Mouse (Mus musculus): ENCODE data around the gene Lrrc57. TPM values are rescaled to one million over a fixed set of nuclear protein-coding genes. Genes with fewer than 3 reads are reported as not detected.
A peak's percentile ranks its signal among the peaks of the same experiment; 100 is the strongest.

Gene Lrrc57
- 29.9 and 31.1 TPM in 2 replicates for polyA plus RNA-seq (2015; fragmentation: Nextera tagmentation; extraction: Ambion mirVana)

DNA sequence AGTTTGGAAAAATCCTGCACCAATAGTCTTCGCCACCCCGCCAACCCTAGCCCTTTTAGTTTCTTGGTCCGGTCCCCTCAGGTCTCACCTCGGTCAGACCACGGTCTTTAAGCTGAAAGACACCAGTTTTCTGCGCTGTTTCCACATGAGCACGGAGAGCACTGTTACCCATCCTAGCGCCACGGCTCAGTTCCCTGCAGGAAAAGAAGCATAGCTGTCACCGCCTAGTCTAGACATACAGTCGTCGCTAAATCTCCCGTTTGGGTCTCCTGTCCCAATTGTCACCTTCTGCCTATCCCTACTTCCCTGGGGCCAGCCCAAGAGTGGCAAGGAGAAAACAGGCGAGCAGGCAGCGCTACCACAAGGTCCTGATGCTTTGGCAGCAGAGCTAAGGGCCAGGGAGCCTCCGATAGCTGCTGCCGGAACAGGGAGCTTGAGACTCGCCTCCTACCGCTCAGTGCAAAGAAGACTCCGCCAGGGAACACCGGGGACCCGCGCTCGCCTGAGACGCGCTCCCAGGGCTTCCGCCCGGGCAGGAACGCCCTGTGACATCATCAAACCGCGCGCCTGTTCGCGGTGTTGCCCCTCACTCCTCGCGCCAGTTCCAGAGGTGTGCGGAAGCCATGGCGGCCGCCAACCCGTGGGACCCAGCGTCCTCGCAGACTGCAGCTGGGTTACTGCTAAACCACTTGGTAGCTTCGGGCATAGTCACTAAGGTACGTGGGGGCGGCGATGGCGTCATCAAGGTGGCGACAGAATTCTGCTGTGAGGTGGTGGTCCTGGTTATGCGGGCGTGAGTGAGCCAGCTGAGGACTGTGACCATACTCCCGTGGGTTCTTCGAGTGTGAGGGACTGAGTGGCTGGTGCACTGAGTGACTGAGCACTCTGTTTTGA, at the start of gene Lrrc57, which contains the start of gene Haus2:
Gene Lrrc57, minus strand, starts transcription at position 691 of the 894 bp plus-strand sequence.
Gene Haus2, plus strand, starts transcription at position 554 of the 894 bp plus-strand sequence.
- peaks cover 7% of the 10 kb centered on the region; the same call in 1 of the 2 replicates for H3K36me3 ChIP-seq (ENCODE audit: control insufficient read depth, insufficient read depth, low read length)
- H3K9ac ChIP-seq (ENCODE audit: low read length) = peak within 1 kb of the TSS; percentile 89
- under 1% methylated on average over 52 of the region's 52 CpGs for WGBS
- no peaks in the 10 kb centered on the region for H3K9me3 ChIP-seq (ENCODE audit: control insufficient read depth, low read length)
- ATAC-seq (ENCODE audit: low read depth) = peak; percentile 98
- peaks cover 14% of the 10 kb centered on the region for H3K4me1 ChIP-seq (replicated peaks; ENCODE audit: control insufficient read depth, insufficient read depth, low read length)
- H3K4me2 ChIP-seq (ENCODE audit: low read depth, low read length) = peak within 1 kb of the TSS; percentile 88
- peak within 1 kb of the TSS; percentile 61 for H3K4me3 ChIP-seq (ENCODE audit: low read length)
- no peaks in the 10 kb centered on the region for H3K27me3 ChIP-seq (ENCODE audit: control insufficient read depth, insufficient read depth, low read depth, low read length)
- peak within 1 kb of the TSS; percentile 96 for H3K27ac ChIP-seq (ENCODE audit: low read length)

GRCm38 (mm10) chr2:120658486-120658885, 49.2 kb upstream of the Lrrc57 start:
- Histone ChIP-seq H3K36me3 (ENCODE audit: control insufficient read depth, insufficient read depth, low read length) (no peaks in the 10 kb centered on the region), H3K9me3 (ENCODE audit: control insufficient read depth, low read length) (no peaks in the 10 kb centered on the region), H3K27ac (ENCODE audit: low read length) (no peak overlapping the region), H3K27me3 (ENCODE audit: control insufficient read depth, insufficient read depth, low read depth, low read length) (no peaks in the 10 kb centered on the region), H3K4me2 (ENCODE audit: low read depth, low read length) (no peak overlapping the region), H3K9ac (ENCODE audit: low read length) (no peak overlapping the region), H3K4me3 (ENCODE audit: low read length) (no peak overlapping the region), H3K4me1 (replicated peaks; ENCODE audit: control insufficient read depth, insufficient read depth, low read length) (peaks cover 14% of the 10 kb centered on the region)
- ATAC-seq (ENCODE audit: low read depth) = no peak
- 70% methylated on average over 5 of the region's 5 CpGs for WGBS

GRCm38 (mm10) chr2:120656711-120657110, 47.4 kb upstream of the Lrrc57 start:
- H3K4me2 ChIP-seq (ENCODE audit: low read depth, low read length) = no peak overlapping the region

GRCm38 (mm10) chr2:120655905-120656304, 46.6 kb upstream of the Lrrc57 start:
- Histone ChIP-seq H3K27me3 (ENCODE audit: control insufficient read depth, insufficient read depth, low read depth, low read length) (no peaks in the 10 kb centered on the region), H3K27ac (ENCODE audit: low read length) (no peak overlapping the region), H3K36me3 (ENCODE audit: control insufficient read depth, insufficient read depth, low read length) (no peaks in the 10 kb centered on the region), H3K9me3 (ENCODE audit: control insufficient read depth, low read length) (no peaks in the 10 kb centered on the region), H3K4me3 (ENCODE audit: low read length) (no peak overlapping the region), H3K4me1 (replicated peaks; ENCODE audit: control insufficient read depth, insufficient read depth, low read length) (peaks cover 22% of the 10 kb centered on the region), H3K4me2 (ENCODE audit: low read depth, low read length) (no peak overlapping the region), H3K9ac (ENCODE audit: low read length) (no peak overlapping the region)
- ATAC-seq (ENCODE audit: low read depth) = no peak
- WGBS = 83% methylated on average over 5 of the region's 5 CpGs

More at GRCm38 (mm10) chr2:120656711-120657110, 47.4 kb upstream of the Lrrc57 start:
- no peak for ATAC-seq (ENCODE audit: low read depth)
- no peak overlapping the region for H3K4me3 ChIP-seq (ENCODE audit: low read length)
- H3K36me3 ChIP-seq (ENCODE audit: control insufficient read depth, insufficient read depth, low read length) = no peaks in the 10 kb centered on the region
- no peaks in the 10 kb centered on the region for H3K27me3 ChIP-seq (ENCODE audit: control insufficient read depth, insufficient read depth, low read depth, low read length)
- WGBS = 91% methylated on average over 2 of the region's 2 CpGs
- H3K9ac ChIP-seq (ENCODE audit: low read length) = no peak overlapping the region
- no peak overlapping the region for H3K27ac ChIP-seq (ENCODE audit: low read length)
- H3K4me1 ChIP-seq (replicated peaks; ENCODE audit: control insufficient read depth, insufficient read depth, low read length) = peaks cover 20% of the 10 kb centered on the region
- no peaks in the 10 kb centered on the region for H3K9me3 ChIP-seq (ENCODE audit: control insufficient read depth, low read length)

- Histone ChIP-seq H3K9me3 (ENCODE audit: control insufficient read depth, low read length) (no peaks in the 10 kb centered on the region), H3K4me1 (replicated peaks; ENCODE audit: control insufficient read depth, insufficient read depth, low read length) (peaks cover 12% of the 10 kb centered on the region), H3K4me3 (ENCODE audit: low read length) (no peak overlapping the region), H3K4me2 (ENCODE audit: low read depth, low read length) (no peak overlapping the region), H3K27me3 (ENCODE audit: control insufficient read depth, insufficient read depth, low read depth, low read length) (no peaks in the 10 kb centered on the region), H3K27ac (ENCODE audit: low read length) (no peak overlapping the region), H3K9ac (ENCODE audit: low read length) (no peak overlapping the region), H3K36me3 (ENCODE audit: control insufficient read depth, insufficient read depth, low read length) (no peaks in the 10 kb centered on the region)
- 80% methylated on average over 2 of the region's 2 CpGs for WGBS
- no peak for ATAC-seq (ENCODE audit: low read depth)
These were observed 45.4 kb upstream of the Lrrc57 start for GRCm38 (mm10) chr2:120654693-120655092.

DNA sequence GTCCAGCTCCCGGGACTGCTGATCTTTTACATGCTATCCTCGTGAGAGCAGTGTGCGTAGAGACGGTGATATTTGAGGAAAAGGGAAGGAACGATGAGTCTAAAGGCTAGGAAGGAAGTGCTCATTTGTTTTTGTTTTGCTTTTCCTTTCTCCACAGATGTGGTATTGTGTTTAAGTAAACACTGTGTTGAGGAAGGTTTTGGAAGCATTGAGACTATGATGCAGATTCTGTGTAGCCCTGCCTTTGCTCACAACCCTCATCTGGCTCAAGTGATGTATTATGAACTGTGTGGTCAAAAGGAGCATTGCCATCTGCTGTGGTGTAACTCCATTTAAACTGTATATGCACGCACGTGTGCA, 43.6 kb upstream of the Lrrc57 start:
- no peak overlapping the region for H3K4me2 ChIP-seq (ENCODE audit: low read depth, low read length)
- peak overlapping the region; percentile 81 for H3K27ac ChIP-seq (ENCODE audit: low read length)
- H3K27me3 ChIP-seq (ENCODE audit: control insufficient read depth, insufficient read depth, low read depth, low read length) = no peaks in the 10 kb centered on the region
- H3K4me3 ChIP-seq (ENCODE audit: low read length) = no peak overlapping the region
- peaks cover 12% of the 10 kb centered on the region for H3K4me1 ChIP-seq (replicated peaks; ENCODE audit: control insufficient read depth, insufficient read depth, low read length)
- ATAC-seq (ENCODE audit: low read depth) = peak; percentile 67; the same call in 1 of the 2 replicates
- 56% methylated on average over 7 of the region's 7 CpGs for WGBS
- 0 out of 2 replicates have a peak overlapping the region, but pooled peaks have one; percentile 5 for H3K9ac ChIP-seq (ENCODE audit: low read length)
- no peaks in the 10 kb centered on the region for H3K36me3 ChIP-seq (ENCODE audit: control insufficient read depth, insufficient read depth, low read length)
- no peaks in the 10 kb centered on the region for H3K9me3 ChIP-seq (ENCODE audit: control insufficient read depth, low read length)

DNA sequence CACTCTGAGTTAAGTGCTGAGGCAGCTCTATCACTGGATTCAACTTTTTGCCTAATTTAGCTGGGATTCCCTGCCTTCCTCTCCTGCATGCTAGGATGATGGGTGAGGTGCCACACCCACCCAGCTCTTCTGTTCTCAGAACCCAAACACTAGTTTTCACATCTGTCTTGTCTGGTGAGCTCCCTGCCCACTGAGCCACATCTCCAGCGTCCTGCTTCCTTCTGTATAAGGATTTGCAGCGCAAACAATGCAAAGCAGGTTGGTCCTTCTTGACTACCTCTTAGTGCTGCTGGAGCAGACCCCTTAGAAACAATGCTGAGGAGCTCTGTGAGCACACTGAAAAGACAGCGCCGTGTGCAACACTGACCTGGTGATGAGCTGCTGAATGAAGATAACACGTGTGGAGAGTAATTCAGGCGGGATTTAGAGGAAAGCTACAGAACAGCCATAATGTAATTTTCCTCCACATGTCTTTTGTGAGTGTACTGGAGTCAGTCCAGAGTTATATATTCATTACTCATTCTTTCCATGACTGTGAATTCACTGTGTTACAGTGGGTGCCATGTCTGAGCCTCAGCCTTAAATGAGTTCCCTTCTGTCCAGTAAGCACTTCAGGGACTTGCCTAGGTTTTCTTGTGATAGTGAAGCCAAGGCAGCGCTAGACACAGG, 43.1 kb upstream of the Lrrc57 start:
- H3K9me3 ChIP-seq (ENCODE audit: control insufficient read depth, low read length) = no peaks in the 10 kb centered on the region
- no peaks in the 10 kb centered on the region for H3K27me3 ChIP-seq (ENCODE audit: control insufficient read depth, insufficient read depth, low read depth, low read length)
- H3K4me3 ChIP-seq (ENCODE audit: low read length) = no peak overlapping the region
- 0 out of 2 replicates have a peak overlapping the region, but pooled peaks have one; percentile 5 for H3K9ac ChIP-seq (ENCODE audit: low read length)
- no peaks in the 10 kb centered on the region for H3K36me3 ChIP-seq (ENCODE audit: control insufficient read depth, insufficient read depth, low read length)
- no peak overlapping the region for H3K4me2 ChIP-seq (ENCODE audit: low read depth, low read length)
- H3K27ac ChIP-seq (ENCODE audit: low read length) = peak overlapping the region; percentile 81
- peak; percentile 81 for ATAC-seq (ENCODE audit: low read depth)
- H3K4me1 ChIP-seq (replicated peaks; ENCODE audit: control insufficient read depth, insufficient read depth, low read length) = peaks cover 12% of the 10 kb centered on the region
- 58% methylated on average over 7 of the region's 7 CpGs for WGBS

DNA sequence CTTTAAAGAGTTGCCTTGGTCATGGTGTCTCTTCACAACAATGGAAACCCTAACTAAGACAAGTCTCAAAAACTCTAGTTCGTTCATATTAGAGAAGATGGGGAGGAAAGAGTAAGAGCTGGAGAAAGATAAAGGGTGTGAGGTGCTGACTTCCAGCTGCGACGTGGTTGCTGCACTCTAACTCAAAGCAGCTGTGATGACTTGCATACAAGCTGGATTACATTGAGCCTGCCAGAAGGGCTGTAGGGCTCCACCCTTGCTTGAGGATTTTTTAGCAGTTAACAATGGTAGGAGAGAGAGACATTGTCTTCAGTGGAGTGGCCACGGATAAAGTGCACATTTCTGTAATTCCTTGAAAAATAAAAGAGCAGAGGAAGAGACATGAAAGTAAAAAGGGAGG, 37.5 kb upstream of the Lrrc57 start:
- no peaks in the 10 kb centered on the region for H3K9me3 ChIP-seq (ENCODE audit: control insufficient read depth, low read length)
- WGBS = 47% methylated on average over 4 of the region's 4 CpGs
- peaks cover 10% of the 10 kb centered on the region for H3K4me1 ChIP-seq (replicated peaks; ENCODE audit: control insufficient read depth, insufficient read depth, low read length)
- no peak overlapping the region for H3K9ac ChIP-seq (ENCODE audit: low read length)
- peak; percentile 82 for ATAC-seq (ENCODE audit: low read depth)
- no peaks in the 10 kb centered on the region for H3K27me3 ChIP-seq (ENCODE audit: control insufficient read depth, insufficient read depth, low read depth, low read length)
- no peak overlapping the region for H3K4me2 ChIP-seq (ENCODE audit: low read depth, low read length)
- H3K27ac ChIP-seq (ENCODE audit: low read length) = peak overlapping the region; percentile 73
- no peak overlapping the region for H3K4me3 ChIP-seq (ENCODE audit: low read length)
- H3K36me3 ChIP-seq (ENCODE audit: control insufficient read depth, insufficient read depth, low read length) = no peaks in the 10 kb centered on the region

GRCm38 (mm10) chr2:120643836-120644235, 34.5 kb upstream of the Lrrc57 start:
- Histone ChIP-seq H3K27me3 (ENCODE audit: control insufficient read depth, insufficient read depth, low read depth, low read length) (no peaks in the 10 kb centered on the region), H3K4me1 (replicated peaks; ENCODE audit: control insufficient read depth, insufficient read depth, low read length) (peaks cover 7% of the 10 kb centered on the region), H3K9me3 (ENCODE audit: control insufficient read depth, low read length) (no peaks in the 10 kb centered on the region), H3K9ac (ENCODE audit: low read length) (no peak overlapping the region), H3K36me3 (ENCODE audit: control insufficient read depth, insufficient read depth, low read length) (peaks cover 10% of the 10 kb centered on the region), H3K4me3 (ENCODE audit: low read length) (no peak overlapping the region), H3K27ac (ENCODE audit: low read length) (peak overlapping the region; percentile 89), H3K4me2 (ENCODE audit: low read depth, low read length) (no peak overlapping the region)
- ATAC-seq (ENCODE audit: low read depth) = peak; percentile 98
- 39% methylated on average over 7 of the region's 7 CpGs for WGBS

Measured in lung, embryonic 16.5 days (tissue).